Mouse (Mus musculus) c-Kit-positive CD71-positive TER-119-negative erythroid progenitor cells, embryonic 14.5 days (primary cell): ENCODE data around the gene Tysnd1.
A peak's percentile ranks its signal among the peaks of the same experiment; 100 is the strongest.

ENCODE experiments used
- DNase-seq: peaks from one replicate; pipeline ENCODE4 v3.0.0-alpha.2; 2013; ENCODE audit warnings: low read depth

The Tysnd1 gene

DNA sequence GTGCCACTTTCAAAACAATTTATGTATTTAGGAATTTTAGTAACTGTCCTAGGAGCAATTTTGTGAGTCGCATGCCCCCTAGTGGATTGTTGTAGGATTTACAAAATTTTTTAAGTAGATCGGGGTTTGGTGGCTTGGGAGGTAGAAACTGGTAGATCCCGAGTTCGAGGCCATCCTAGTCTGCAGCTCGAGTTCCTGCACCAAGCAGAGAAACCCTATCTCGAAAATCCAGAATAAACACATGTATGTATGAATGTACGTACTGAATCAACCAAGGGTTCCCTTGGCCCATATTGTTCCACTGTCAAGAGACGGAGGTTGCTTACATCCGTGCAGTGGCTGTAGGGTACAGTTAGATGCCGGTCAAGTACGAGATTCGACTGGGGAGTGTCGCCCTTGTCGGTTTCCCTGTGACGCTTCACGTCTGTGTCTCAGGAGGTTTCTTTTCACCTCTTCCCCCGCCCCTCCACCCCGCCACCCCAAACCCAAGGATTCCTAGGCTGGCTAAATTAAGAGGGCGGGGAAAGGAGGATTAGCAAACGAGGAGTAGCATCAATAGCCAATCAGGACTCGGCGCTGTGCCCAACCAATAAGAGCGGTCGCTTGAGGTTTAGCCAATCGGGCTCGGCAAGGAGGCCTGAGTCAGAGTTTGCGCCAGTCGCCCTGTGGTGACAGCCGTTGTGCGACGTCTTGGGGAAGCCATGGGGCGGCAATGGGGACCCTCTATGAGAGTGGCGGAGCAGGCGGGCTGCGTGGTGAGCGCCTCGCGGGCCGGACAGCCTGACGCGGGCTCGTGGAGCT lies at the start of gene Tysnd1:
Gene Tysnd1 (plus strand): TSS at position 645 of the 801 bp plus-strand sequence.
- peak; percentile 95 for DNase-seq

DNA sequence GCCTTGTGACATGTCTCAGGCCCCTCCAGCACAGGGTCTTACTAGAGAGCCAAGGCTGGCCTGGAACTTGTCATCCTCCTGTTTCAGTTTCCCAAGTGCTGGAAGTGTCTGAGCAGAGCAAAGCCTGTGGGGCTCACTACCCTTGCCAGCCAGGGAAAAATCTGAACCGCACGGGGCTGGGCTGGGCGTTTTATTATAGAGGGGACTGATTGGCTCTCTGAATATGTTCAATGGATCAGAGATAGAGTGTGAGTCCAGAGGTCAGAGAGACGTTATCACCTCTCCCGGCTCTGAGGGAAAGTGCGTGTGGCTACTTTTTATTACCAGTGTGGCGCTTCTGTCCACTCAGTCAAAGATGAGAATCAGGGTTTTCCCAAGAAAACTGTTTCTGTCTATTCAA lies 48.8 kb upstream of the Tysnd1 start:
- DNase-seq: no peak

DNA sequence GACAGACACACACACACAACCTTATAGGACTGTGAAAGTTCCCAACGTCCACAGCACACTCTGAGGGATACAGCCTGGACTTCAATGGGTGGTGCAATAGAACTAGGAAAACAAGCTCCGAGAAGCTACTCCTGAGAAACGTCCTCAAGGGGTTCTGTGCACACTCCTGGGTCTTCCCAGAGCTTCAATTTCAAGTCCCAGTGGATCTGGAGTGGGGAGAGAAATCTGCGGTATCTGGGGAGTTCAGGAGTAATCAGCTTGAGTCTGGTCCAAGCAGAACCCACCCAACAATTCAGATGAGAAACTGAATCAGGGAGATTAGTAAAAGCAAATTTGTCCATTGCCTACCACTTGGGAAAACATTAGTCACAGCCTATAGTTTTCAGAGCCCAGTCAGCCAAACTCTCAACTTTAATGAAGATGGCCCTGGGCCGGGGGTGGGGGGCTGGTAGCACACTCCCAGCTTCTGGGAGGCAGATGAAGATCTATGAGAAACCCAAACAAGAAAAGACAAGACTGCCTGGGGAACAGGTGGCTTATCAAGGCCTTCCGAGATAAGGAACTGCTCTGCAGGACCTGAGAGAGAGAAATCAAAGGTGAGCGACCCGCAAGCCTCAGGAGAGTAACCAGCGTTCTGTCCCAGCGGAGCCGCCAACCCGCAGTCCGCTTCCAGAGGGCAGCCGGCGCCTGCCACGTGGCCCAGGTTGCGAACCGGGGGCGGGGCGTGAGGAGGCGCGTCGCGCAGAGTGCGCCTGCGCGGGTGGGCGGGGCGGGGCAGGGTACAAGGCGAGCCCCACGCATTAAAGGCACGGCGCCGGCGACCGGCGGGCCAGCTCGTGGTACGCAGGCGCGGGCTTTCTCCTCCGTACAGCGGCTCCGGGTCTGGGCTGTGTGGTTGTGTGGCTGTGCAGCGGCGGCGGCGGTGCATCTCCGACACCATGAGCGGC lies 47.3 kb upstream of the Tysnd1 start, which contains the start of gene Ppa1:
Gene Ppa1 (plus strand): TSS at position 763 of the 947 bp plus-strand sequence.
- DNase-seq: peak; percentile 71

DNA sequence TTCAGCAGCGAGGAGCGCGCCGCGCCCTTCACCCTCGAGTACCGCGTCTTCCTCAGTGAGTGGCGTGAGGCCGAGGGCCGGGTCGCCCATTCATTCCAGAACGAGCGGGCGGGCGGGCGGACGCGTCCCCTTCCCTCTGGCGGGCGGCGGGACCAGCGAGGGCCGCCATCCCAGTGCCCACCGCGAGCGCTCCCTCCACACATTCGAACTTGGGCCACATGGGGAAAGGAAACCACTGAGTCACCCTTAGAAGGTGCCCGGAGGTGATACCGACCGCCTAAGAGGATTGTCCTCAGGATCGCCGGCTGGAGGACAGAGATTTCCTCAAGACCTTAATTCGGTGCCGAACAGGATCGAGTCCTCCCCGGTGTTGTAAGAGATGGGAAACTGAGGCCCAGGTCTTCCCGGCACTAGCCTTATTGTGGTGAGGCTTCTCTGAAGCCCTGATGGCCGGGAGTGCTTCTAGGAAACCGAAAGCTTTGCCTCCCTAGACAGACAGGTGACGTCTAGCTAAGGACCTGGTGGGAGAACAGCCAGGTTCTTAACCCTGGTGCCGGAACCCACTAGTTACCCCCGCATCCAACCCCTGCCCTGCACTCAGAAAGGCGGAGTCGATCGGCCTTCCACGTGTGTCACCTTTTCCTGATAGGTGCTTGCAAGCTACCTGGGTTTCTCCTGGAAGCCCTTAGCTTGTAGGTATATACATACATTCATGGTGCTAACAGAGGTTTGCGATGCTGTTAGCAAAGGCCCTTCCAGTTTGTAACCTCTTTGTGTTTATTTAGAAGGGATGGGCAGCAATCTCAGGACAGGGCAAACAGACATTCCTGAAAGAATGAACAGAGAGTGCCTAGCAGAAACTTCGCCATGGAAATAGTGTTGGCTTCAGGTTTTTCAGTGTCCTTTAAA lies 46.3 kb upstream of the Tysnd1 start:
- DNase-seq: peak; percentile 56

DNA sequence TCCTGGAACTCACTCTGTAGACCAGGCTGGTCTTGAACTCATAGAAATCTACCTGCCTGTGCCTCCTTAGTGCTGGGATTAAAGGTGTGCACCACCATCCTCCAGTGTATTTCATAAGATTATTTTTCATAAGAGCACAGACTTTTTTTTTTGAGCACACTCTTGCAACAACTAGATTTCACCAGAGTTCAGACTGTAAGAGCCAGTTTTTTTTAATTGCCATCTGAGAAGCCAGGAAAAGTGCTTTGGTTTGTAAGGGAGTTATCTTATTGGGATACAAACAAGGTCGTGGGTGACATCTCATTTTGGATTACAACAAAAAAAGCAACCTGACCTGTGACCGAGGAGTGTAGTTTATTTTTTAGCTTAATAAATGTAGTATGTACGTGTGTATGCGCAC lies 41.2 kb upstream of the Tysnd1 start:
- DNase-seq: no peak

DNA sequence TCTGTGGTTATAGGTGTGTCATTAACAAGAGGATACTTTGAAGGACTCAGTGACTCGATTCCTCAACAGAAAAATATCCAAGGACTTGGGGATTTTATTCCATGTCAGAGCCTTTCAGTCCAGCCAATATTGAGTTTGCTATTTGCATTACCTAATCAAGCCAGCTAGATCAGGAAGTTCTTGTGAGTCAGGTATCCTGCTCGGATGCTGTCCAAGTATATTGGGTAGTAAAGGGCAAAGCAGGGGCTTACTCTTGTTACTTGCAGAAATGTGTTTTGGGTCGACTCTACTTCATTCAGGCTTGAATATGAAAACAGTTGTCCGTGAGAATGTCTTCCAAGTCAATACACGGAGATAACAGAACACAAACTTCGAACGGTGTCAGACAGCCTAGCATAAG lies 40.6 kb upstream of the Tysnd1 start:
- DNase-seq: no peak

DNA sequence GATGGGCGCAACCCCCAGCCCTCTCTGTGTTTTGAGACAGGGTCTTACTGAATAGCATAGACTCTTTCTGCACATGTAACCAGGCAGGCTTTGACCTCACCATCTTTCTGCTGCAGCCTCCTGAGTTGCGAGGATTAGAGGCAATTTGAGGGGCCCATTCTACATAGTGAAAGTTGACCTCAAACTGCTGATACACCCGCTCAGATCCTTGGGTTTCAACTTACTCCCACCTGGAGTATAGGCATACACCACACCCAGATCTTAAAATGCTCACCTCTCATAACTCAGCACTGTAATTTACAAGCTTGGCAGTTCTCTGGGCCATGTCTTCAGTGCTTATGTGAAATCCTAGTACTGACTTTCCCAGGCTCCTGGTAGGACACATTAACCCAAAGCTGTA lies 40.1 kb upstream of the Tysnd1 start:
- DNase-seq: no peak

DNA sequence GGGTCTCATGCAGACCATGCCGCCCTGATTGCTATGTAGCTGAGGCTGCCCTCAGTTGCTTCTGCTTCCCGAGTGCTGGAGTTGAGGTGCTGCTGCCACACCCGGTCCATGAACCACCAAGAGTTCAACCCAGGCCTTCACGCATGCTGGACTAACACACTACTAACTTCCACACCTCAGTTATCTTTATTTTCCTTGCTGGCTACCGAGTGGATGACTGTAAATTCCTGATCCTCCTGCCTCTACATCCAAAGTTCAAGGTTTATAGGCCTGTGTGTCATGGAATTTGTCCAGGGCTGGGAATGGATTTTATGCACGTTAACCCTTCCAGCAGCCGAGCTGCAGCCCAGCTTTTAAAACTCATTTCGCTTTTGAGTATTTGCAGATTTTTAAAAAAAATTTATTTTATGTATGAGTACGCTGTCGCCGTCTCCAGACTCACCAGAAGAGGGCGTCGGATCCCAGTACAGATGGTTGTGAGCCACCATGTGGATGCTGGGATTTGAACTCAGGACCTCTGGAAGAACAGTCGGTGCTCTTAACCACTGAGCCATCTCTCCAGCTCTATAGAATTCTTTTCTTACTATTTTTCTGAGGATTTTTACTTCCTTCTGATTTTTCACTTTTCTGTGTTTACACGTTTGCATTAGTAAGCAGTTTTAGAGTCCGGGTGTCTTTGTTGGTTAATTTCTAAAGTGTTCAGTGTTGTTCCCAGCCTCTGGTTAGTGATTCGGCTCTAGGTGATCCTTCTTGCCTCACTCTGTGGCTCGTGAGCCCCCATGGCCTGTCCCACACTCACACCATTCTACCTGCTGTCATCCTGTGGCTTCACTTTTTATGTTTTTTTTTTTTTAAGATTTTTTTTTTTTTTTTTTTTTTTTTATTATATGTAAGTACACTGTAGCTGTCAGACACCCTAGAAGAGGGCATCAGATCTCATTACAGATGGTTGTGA lies 38.1 kb upstream of the Tysnd1 start:
- no peak for DNase-seq

DNA sequence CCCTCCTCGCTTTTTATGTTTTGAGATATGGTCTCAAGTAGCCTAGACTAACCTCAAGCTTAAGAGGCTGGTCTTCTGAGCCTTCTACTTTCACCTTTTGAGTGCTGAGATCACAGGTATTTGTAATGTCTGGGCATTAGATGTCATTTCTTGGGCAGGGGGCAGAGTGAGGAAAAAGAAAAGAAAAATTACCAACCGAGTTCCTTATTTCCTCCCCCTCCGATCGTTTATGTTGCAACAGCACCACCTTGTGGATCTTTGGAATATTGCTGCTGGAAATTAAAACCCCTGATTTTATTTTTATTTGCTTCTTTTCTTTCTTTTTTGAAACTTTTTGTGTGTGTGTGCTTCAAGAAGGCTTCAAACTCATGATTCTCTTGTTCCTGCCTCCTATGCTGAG lies 37.3 kb upstream of the Tysnd1 start:
- no peak for DNase-seq

DNA sequence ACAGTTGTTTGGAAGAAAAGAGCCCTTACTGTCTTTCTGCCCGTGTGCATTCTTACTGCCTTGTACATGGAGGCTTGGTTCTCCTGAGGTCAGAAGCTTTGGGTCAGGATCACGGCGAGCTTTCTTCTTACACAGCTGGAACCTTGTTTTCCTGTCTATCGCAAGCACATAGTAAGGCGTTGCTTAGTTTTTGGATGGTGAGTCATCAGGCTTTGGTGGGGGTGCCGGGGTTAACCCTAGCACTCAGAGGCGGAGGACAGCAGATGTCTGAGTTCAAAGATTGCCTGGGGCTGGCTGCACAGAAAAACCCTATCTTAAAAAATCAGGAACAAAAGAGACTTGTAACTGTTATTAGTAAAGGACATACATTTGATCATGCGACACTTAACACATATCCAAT lies 33.4 kb upstream of the Tysnd1 start:
- no peak for DNase-seq

DNA sequence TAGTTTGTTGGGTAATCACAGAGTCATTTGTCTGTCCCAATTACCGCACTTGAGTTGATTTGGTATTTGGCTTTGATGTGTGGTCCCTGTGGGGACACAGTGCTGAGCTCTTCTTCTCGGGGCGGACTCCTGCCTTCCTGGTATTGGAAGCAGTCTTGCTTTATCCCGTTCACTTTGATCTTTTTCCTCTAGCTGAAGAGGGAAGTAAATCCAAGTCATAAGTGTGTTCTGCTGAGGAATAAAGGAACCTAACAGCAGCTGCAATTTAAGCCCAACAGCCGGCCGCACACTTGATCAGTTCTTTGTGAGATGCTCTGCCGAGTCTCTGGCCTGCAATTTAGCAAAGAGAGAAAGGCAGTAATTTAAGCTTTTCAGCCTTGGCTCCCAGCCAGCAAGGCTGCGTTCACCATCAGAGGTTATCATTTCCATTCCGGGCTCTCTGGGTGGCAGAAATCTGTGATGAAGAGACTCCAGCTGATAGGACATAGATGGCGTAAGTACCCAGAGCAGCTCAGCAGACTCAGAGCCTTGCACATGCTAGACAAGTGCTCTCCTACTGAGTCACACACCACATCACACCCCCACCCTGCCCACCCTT lies 32.8 kb upstream of the Tysnd1 start:
- no peak for DNase-seq

DNA sequence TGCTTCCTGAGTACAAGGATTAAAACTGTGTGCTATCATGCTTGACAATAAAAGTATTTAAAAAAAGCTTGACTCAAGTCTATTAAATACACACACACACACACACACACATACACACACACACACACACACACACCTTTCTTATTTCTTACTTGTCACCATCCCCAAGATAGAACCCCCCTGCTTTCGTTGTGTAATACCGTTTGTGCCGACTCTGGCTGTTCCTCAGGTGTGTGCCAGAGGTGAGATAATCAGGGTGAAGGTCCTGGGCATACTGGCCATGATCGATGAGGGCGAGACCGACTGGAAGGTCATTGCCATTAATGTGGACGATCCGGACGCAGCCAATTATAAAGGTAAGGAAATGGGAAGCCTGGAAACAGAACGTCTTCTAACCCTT lies 30.2 kb upstream of the Tysnd1 start:
- DNase-seq: no peak

DNA sequence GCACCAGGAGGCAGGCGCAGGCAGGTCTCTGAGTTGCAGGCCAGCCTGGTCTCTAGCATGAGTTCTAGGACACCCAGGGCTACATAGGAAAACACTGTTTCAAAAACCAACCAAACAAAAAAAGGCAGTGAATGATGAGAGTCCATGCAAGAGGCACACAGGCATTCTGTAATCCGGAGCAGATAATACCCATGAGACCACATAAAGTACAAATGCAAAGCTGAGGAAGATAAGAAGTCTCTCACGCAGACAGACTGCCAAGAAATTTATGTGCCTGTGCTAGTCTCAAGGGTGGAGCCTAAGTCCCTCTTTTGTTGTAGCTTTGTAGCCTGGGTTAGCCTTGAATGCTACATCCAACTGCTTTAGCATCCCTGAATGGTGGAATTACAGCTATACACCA lies 29.7 kb upstream of the Tysnd1 start:
- no peak for DNase-seq

DNA sequence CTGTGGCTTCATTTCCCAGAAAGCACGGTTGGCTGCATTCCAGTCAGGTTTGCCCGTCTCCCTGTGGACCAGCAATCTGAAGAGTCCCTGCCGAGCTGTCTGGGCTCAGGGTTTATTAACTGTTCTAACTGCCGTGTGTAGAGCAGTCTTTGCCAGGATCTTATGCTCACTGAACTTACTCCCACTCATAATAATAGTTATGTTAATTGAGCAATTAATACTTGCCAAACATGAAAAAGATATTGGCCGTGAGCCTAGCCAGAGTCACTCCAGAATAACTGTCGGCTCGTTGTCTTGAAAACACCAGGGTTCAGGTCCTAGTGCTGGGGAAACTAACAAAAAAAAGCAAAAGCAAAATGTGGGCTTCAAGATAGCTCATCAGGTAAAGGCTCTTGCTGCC lies 26.0 kb upstream of the Tysnd1 start:
- DNase-seq: no peak

DNA sequence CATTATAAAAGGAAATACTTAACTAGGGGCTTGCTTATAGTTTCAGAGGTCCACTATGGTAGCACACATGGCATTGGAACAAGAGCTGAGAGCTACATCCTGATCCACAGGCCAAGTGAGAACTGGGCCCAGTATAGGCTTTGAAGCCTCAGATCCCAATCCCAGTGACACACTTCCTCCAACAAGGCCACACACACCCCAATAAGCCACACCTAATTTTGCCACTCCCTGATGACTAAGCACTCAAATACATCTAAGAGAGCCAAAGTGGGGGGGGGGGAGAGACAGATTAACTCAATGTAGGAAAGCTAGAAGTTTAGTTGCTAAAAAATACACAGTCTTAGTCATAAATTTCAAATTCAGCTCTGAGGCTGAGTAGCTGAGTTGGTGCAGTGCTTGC lies 25.4 kb upstream of the Tysnd1 start:
- DNase-seq: no peak

DNA sequence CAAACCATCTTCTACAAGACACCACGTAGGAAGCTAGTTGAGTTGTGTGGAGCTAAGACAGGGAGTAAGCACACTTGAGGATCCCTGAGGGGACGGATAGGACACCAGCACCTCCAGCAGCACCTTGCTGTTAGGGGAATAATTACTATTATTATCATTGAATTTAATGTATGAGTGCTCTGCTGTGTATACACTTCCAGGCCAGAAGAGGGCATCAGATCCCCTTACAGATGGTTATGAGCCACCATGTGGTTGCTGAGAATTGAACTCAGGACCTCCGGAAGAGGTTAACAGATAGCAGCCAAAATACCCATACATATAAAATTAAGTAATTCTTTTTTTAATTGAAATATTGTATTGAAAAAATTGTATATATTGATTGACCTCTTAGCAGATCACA lies 24.6 kb upstream of the Tysnd1 start:
- no peak for DNase-seq

DNA sequence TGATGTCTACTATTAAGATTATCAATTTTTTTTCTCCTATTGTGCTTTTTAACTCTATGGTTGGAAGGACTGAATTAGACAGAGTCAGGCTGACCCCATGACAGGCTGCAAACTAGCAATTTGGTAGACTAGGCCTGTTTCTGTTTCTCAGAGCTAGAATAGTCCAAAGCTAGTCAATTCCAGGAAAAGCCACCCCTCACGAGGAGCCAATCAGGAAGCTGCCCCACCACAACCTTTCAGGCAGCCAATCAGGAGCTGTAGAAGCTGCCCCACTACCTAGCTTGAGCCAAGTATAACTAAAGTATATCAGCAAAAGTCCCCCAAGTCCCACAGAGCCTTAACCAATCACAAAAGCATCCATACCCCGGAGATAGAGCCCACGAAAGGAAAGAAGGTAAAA lies 19.4 kb upstream of the Tysnd1 start:
- peak; percentile 68 for DNase-seq

DNA sequence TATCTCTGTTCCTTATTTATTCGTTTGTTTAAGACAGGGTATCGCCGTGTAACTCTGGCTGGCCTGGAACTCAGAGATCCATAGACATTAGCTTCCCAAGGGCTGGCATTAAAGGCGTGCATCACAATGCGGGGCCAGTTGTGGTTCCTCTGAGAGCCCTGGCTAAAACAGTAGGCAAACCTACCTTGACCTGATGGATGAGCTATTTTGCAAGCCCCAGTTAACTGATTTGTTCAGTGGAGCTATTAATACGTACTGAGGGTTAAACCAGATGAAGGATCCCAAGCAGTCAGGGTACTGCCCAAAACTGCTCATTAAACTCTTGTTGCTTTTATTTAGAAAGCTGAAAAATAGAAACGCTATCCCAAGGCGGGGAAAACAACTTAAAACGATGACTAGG lies 15.8 kb upstream of the Tysnd1 start:
- no peak for DNase-seq

DNA sequence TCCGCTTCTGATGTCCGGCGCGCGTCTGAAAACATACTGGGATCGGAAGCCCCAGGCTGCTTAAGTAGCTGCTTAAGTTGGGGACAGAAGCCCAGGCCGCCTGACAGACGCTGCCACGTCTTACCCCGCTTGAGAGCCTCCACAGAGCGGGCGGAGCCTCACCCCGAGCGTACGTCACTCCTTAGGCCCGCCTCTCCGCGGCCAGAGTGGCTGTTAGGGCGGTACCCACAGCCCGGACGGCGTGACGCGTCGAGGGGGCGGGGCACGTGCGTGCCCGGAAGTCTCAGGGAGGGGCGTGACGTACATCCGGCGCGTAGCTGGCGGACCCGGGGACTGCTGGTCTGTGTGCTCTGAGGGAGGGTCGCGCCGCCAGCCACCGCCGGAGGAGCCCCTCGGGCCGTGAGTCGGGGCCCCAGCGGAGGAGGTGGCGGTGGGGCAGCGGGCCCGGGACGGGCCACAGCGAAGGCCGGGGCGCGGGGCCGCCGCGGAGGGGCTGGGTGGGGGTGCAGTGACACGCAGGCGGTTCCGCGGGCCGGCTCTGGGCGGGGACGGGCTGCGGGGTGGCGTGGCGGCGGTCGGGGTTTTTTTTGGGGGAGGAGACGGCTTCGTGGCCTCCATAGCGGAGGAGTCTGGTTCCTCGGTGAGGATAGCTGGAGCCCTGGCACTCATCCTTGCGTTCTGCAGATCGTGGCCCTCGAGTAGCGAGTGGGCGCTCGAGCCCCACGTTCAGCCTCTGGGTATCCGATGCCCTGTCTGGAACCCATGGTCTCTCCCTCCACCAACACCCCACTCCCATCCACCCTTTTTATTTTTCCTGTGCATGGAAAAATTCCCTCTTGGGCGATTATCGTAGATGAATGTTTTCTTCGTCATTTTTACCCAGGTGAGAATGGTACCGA lies 15.1 kb upstream of the Tysnd1 start, which contains the start of gene Sar1a:
Gene Sar1a (plus strand): TSS at position 285 of the 899 bp plus-strand sequence.
- DNase-seq: peak; percentile 95
